Mouse (Mus musculus) kidney, adult 9 months (tissue): ENCODE results near the gene Chka.

Experiments used
- DNase-seq: peaks from one replicate; pipeline ENCODE4 v3.0.0; 2022

Gene Chka

GRCm38 (mm10) chr19:3846676-3847604 lies 4.6 kb upstream of the Chka start:
- no peak for DNase-seq

- no peak for DNase-seq
These were observed 3.9 kb upstream of the Chka start for GRCm38 (mm10) chr19:3847711-3848110.

GRCm38 (mm10) chr19:3848207-3848808 lies 3.3 kb upstream of the Chka start:
- peak; percentile 79 for DNase-seq

GRCm38 (mm10) chr19:3849251-3849650 lies 2.3 kb upstream of the Chka start:
- no peak for DNase-seq

- DNase-seq, result peak; percentile 40
These were observed 1.5 kb upstream of the Chka start for GRCm38 (mm10) chr19:3850076-3850475.

- peak; percentile 92 for DNase-seq
These were observed 615 bp upstream of the Chka start for GRCm38 (mm10) chr19:3850847-3851469.

GRCm38 (mm10) chr19:3851979-3852681 lies 557 bp downstream of the Chka start:
- DNase-seq, result peak; percentile 44

GRCm38 (mm10) chr19:3853121-3853520 lies 1.5 kb downstream of the Chka start:
- DNase-seq, result no peak

GRCm38 (mm10) chr19:3853891-3854290 lies 2.3 kb downstream of the Chka start:
- peak; percentile 60 for DNase-seq

- peak; percentile 82 for DNase-seq
These were observed 3.5 kb downstream of the Chka start for GRCm38 (mm10) chr19:3855091-3855490.

- peak; percentile 41 for DNase-seq
These were observed 4.0 kb downstream of the Chka start for GRCm38 (mm10) chr19:3855601-3856000.

- DNase-seq, result no peak
These were observed 5.6 kb downstream of the Chka start for GRCm38 (mm10) chr19:3857220-3857619.

GRCm38 (mm10) chr19:3862713-3863112 lies 11.1 kb downstream of the Chka start:
- no peak for DNase-seq

- no peak for DNase-seq
These were observed 13.4 kb downstream of the Chka start for GRCm38 (mm10) chr19:3864960-3865359.

- DNase-seq, result no peak
These were observed 16.7 kb downstream of the Chka start for GRCm38 (mm10) chr19:3868290-3868689.

GRCm38 (mm10) chr19:3871468-3871867 lies 19.9 kb downstream of the Chka start:
- no peak for DNase-seq

GRCm38 (mm10) chr19:3872373-3872772 lies 20.8 kb downstream of the Chka start:
- DNase-seq, result peak; percentile 55

- no peak for DNase-seq
These were observed 23.5 kb downstream of the Chka start for GRCm38 (mm10) chr19:3875045-3875444.

GRCm38 (mm10) chr19:3880054-3880848 lies 28.7 kb downstream of the Chka start:
- DNase-seq, result peak; percentile 66

- DNase-seq, result no peak
These were observed 30.6 kb downstream of the Chka start for GRCm38 (mm10) chr19:3882214-3882613.

- no peak for DNase-seq
These were observed 32.9 kb downstream of the Chka start for GRCm38 (mm10) chr19:3884325-3884990.

GRCm38 (mm10) chr19:3889096-3889495 lies 37.5 kb downstream of the Chka start:
- no peak for DNase-seq
